Mouse (Mus musculus) heart, adult 2 months (tissue): ENCODE data around the gene Stam2. TPM values are rescaled to one million over a fixed set of nuclear protein-coding genes. Genes with fewer than 3 reads are reported as not detected.

ENCODE experiments used
- DNase-seq, 2 experiments: peaks; one replicate each; pipeline ENCODE4 v3.0.0; 2021
- H3K27ac ChIP-seq: fragments of 200-600 bp; 2 replicates; pipeline ENCODE4 v1.8.1; 2022
- H3K27me3 ChIP-seq: fragments of 200-500 bp; 2 replicates; pipeline ENCODE4 v1.6.1; 2012; ENCODE audit warnings: mild to moderate bottlenecking, low read length, inconsistent platforms, mixed read lengths; ENCODE audit not compliant: control insufficient read depth, insufficient read depth
- H3K36me3 ChIP-seq: fragments of 200-500 bp; 2 replicates; pipeline ENCODE4 v1.6.1; 2012; ENCODE audit warnings: low read length, inconsistent platforms; ENCODE audit not compliant: control insufficient read depth, insufficient read depth
- H3K4me1 ChIP-seq: fragments of 200-500 bp; 2 replicates; pipeline ENCODE4 v1.6.1; 2011; ENCODE audit warnings: low read length; ENCODE audit not compliant: control insufficient read depth, insufficient read depth
- H3K4me3 ChIP-seq: fragments of 200-600 bp; 2 replicates; pipeline ENCODE4 v1.8.1; 2022
- H3K79me2 ChIP-seq: fragments of 200-500 bp; replicated peaks from 2 replicates; pipeline ENCODE4 v1.6.1; 2012; ENCODE audit warnings: mild to moderate bottlenecking, inconsistent platforms, low read length, moderate library complexity, mixed read lengths; ENCODE audit not compliant: control insufficient read depth, insufficient read depth
- H3K9ac ChIP-seq: fragments of 200-500 bp; 2 replicates; pipeline ENCODE4 v1.6.1; 2012; ENCODE audit warnings: low read depth, mild to moderate bottlenecking, control low read depth, inconsistent platforms, low read length, mixed read lengths
- CTCF ChIP-seq: fragments of 200-600 bp; IDR thresholded peaks from 2 replicates; pipeline ENCODE4 v1.8.1; 2022; ENCODE audit warnings: antibody characterized with exemption, mild to moderate bottlenecking, moderate library complexity
- EP300 ChIP-seq: fragments of 200-500 bp; IDR thresholded peaks from 2 replicates; pipeline ENCODE4 v1.6.1; 2011; ENCODE audit warnings: low read depth, low read length, control low read depth; ENCODE audit not compliant: insufficient read depth
- POLR2A ChIP-seq: fragments of 200-500 bp; IDR thresholded peaks from 2 replicates; pipeline ENCODE4 v1.6.1; 2011; ENCODE audit warnings: mild to moderate bottlenecking, low read depth, low read length, control low read depth; ENCODE audit not compliant: insufficient read depth
- WGBS: fragments of 180-500 bp; shearing (Covaris S2); methylation state at CpG from one replicate; pipeline ENCODE4 v1.1.7; 2018; 5-methylcytosine and 5-hydroxymethylcytosine counted together
- intact Hi-C: fragments of 180-260 bp; cut with DNase I; formaldehyde crosslinking; loops from one replicate; pipeline ENCODE4 v1.15.1; 2025
- polyA plus RNA-seq: library from polyadenylated mRNA; depleted of rRNA; stranded (reverse); fragments of >200 nt; gene quantifications from 2 replicates; pipeline ENCODE4 v1.2.3, GENCODE M21; 2012
- total RNA-seq, 2 experiments: library from RNA; stranded (reverse); gene quantifications; 2 replicates each; pipeline ENCODE4 v1.2.3; 2021

The Stam2 gene
- total and polyA plus RNA-seq, 3 experiments, result 5.9 to 17.1 (median 16.4) TPM

- H3K79me2 ChIP-seq, result no peaks in the 10 kb centered on the region
- no peak overlapping the region for H3K9ac ChIP-seq
- 10% methylated on average over 10 of the region's 10 CpGs for WGBS
- no peak for TF ChIP-seq EP300
- TF ChIP-seq CTCF, result peak; percentile 75
- no peak for TF ChIP-seq POLR2A
- DNase-seq, result peak; percentile 22 to 47
- no peak overlapping the region for H3K4me3 ChIP-seq
- no peaks in the 10 kb centered on the region for H3K27me3 ChIP-seq
- intact Hi-C loops, result loop anchor here (5.0 kb wide), 3 partner anchors 99 to 444 kb away; partner anchors contain the start of gene Fmnl2
- H3K27ac ChIP-seq, result no peak overlapping the region
- H3K4me1 ChIP-seq, result no peaks in the 10 kb centered on the region; the same call in 1 of the 2 replicates
- no peaks in the 10 kb centered on the region for H3K36me3 ChIP-seq
These were observed 16.5 kb upstream of the Stam2 start for GRCm38 (mm10) chr2:52758627-52759026.

- Histone ChIP-seq H3K9ac (no peak overlapping the region), H3K4me3 (no peak overlapping the region), H3K27ac (no peak overlapping the region), H3K79me2 (no peaks in the 10 kb centered on the region), H3K36me3 (no peaks in the 10 kb centered on the region), H3K27me3 (no peaks in the 10 kb centered on the region), H3K4me1 (no peaks in the 10 kb centered on the region)
- DNase-seq, result no peak
- 8% methylated on average over 3 of the region's 3 CpGs for WGBS
- TF ChIP-seq EP300 (no peak), CTCF (no peak; the same call in 1 of the 2 replicates), POLR2A (no peak)
- intact Hi-C loops, result loop anchor here (1.0 to 5.0 kb wide), 5 partner anchors 101 to 446 kb away; partner anchors contain the start of gene Fmnl2
These were observed 14.6 kb upstream of the Stam2 start for GRCm38 (mm10) chr2:52756691-52757090.

DNA sequence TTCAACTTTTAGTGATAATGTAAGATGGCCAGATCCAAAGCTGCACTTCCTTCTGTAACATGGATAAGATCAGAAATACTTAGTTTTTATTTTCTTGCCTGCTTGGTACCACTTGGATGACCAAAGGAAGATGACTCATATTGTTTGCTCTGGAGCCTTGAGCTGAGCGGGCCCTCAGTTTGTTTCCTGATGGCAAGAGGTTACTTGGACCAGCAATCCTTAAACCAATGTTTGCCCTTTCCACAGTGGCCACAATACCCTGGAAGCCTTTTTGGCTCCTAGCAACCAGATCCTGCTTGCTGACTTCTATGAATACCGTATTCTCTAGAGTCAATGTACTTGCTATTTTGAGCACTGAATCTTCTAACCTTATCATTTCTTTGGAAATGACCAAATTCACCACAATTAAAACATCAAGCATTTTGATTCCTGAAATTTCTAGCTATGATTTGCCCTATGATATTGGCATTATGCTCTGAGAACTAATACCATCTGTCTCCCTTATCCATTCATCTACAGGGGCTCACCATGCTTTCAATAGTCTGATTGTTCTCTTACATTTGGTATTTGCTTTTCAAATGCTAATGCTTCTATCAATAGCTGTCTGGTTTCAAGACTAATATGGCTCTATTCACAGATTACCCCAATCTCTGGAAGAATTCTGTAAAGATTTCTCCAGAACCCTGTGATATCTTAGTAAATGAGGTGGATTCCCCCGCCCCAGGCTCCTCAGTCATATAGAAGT is 11.7 kb upstream of the Stam2 start:
- no peak overlapping the region for H3K4me3 ChIP-seq
- H3K27ac ChIP-seq, result no peak overlapping the region
- no peak for DNase-seq
- H3K4me1 ChIP-seq, result no peaks in the 10 kb centered on the region
- intact Hi-C loops, result no loop called here
- TF ChIP-seq POLR2A, result no peak
- no peak for TF ChIP-seq CTCF
- TF ChIP-seq EP300, result no peak
- H3K79me2 ChIP-seq, result no peaks in the 10 kb centered on the region
- WGBS, result 59% methylated on average over 3 of the region's 3 CpGs
- H3K36me3 ChIP-seq, result no peaks in the 10 kb centered on the region
- no peak overlapping the region for H3K9ac ChIP-seq
- no peaks in the 10 kb centered on the region for H3K27me3 ChIP-seq

DNA sequence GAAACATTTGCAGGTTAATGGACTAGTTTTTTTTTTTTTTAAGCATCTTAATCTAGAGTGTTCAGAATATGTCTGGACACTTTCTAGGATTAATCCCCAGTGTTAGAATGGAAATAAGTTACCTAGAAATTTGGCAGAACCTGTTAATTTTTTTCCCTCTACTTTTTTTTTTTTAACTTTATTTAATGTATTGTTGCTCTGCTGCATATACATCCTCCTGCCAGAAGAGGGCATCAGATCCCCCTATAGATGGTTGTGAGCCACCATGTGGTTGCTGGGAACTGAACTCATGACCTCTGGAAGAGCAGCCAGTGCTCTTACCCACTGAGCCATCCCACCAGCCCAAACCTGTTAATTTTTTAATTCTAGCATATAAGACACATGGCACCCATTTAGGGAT is 2.0 kb upstream of the Stam2 start:
- Histone ChIP-seq H3K27ac (no peak overlapping the region), H3K27me3 (no peaks in the 10 kb centered on the region), H3K79me2 (peaks cover 3% of the 10 kb centered on the region; the same call in 1 of the 2 replicates), H3K4me1 (peaks cover 1% of the 10 kb centered on the region; the same call in 1 of the 2 replicates), H3K9ac (no peak overlapping the region), H3K36me3 (no peaks in the 10 kb centered on the region), H3K4me3 (no peak overlapping the region)
- intact Hi-C loops, result loop anchor here (5.0 kb wide), 2 partner anchors 317 to 448 kb away; partner anchors contain the start of genes Arl6ip6 and Prpf40a
- no peak for DNase-seq
- TF ChIP-seq CTCF, result peak; percentile 52
- TF ChIP-seq EP300, result no peak
- no peak for TF ChIP-seq POLR2A

GRCm38 (mm10) chr2:52741681-52742255 is 313 bp downstream of the Stam2 start:
- peak overlapping the region; percentile 100 for H3K27ac ChIP-seq
- no peaks in the 10 kb centered on the region for H3K36me3 ChIP-seq
- intact Hi-C loops, result loop anchor here (2.0 to 5.0 kb wide), 3 partner anchors 109 to 451 kb away; partner anchors contain the start of genes Arl6ip6 and Prpf40a
- peaks cover 3% of the 10 kb centered on the region; the same call in 1 of the 2 replicates for H3K79me2 ChIP-seq
- H3K4me1 ChIP-seq, result peaks cover 1% of the 10 kb centered on the region; the same call in 1 of the 2 replicates
- H3K4me3 ChIP-seq, result peak overlapping the region; percentile 76
- DNase-seq, result peak in 1 of 2 experiments; percentile 91
- under 1% methylated on average over 54 of the region's 54 CpGs for whole genome bisulfite sequencing
- H3K27me3 ChIP-seq, result no peaks in the 10 kb centered on the region
- H3K9ac ChIP-seq, result peak overlapping the region; percentile 97
- peak; percentile 17; the same call in 1 of the 2 replicates for TF ChIP-seq CTCF
- no peak; the same call in 1 of the 2 replicates for TF ChIP-seq POLR2A
- peak; percentile 3; the same call in 1 of the 2 replicates for TF ChIP-seq EP300
